Mouse (Mus musculus): ENCODE measurements at regions not wholly inside any gene's neighbourhood (a gene's known extent, or its start where the extent isn't known, plus 50 kb on each side); places are given as distances from the start of the nearest gene placed in this dataset.
"Not testable (repeated sequence)": the region's sequence is repeated elsewhere in the genome, so short reads cannot be mapped to it uniquely, and the experiment has no call there.

DNA sequence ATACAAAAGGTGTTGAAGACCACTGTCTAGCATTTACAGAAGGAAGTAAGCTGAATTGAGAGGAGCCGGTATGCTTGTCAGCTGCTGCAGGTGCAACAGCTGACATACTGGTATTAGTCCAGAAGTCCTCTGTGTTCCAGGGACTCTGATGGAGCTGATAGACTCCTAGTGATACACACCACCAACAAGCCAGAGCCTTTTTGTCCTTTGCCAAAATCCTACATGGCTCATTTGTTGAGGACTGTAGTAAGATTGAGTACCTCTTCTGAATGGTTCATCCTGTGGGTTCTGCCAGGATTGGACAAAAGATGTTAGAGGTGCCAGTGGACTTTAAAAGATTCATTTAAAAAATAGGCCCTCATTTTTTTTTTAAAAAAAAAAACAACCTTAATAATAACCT, 129.4 kb upstream of the Tmem185a start:
- DNase-seq (ENCODE audit: extremely low spot score): no peak

DNA sequence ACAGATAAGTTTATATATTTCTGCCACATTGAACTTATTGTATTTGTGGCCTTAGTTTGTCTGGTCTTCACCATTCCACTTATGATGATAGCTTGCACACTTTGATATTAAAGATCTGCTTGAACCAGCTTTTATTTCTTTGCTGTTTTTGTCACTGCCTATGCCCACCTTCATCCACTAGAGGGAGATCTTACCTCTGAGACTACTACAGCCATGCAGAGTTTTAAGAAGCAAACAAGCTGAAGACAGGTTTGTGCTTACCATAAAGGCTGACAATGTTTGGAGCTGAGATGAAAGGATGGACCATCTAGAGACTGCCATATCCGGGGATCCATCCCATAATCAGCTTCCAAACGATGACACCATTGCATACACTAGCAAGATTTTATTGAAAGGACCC, 105.4 kb upstream of the Tmem185a start:
- peak; percentile 19 for DNase-seq (ENCODE audit: extremely low spot score)

DNA sequence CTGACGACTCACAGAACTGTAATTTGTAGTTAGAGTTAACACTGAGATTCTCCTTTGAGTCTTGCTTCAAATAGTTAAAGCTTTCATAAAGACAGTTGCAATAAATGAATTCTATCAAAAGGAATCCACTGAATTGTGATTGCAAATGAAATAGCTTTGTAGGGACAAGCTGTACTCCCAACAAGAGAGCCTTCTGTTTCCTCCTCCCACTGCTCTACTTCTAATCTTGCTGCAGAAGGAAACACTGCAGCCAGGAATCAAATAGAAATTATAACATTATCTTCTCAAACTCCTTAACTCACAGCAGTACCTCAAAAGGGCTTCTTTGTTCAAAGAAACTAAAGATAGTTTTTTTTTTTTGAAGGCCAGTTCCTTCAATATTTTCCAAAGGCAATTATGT, 103.2 kb upstream of the Tmem185a start:
- DNase-seq (ENCODE audit: extremely low spot score): no peak

DNA sequence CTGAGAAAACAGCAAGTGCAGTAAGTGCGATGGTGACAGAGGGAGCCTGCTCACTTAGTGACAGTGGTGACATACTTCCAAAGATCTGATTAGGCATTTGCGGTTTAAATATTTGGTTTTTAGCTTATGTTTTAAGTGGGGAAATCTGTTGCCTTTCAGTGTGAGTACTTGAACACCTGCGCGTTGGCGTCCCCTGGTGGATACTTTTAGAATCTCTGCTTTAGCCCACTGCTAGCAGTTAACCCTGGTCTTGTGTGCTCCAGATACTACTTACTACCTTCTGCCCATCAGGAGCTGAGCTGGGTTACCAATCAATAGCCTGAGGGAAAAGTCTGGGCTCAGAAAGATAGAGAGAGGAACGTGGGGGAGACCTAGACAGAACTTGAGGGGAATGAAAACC, 97.3 kb upstream of the Tmem185a start:
- DNase-seq (ENCODE audit: extremely low spot score): not testable (repeated sequence)

DNA sequence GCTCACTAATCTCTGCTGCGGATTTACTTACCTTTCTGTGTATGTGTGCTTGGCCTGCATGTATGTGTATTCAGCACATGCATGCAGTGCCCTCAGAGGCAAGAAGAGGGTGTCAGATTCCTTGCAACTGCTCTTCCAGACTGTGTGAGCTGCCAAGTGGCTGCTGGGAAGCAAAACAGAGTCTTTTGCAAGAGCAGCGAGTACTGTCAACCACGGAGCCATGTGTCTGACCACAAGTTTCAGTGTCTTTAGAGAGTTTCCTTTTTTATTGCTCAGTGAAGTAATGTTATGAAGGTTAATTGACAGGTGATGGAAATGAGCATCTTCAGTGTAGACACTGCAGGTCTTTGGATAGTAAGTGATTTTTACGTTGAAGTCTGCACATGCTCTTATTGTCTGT, 93.6 kb upstream of the Tmem185a start:
- not testable (repeated sequence) for DNase-seq (ENCODE audit: extremely low spot score)

DNA sequence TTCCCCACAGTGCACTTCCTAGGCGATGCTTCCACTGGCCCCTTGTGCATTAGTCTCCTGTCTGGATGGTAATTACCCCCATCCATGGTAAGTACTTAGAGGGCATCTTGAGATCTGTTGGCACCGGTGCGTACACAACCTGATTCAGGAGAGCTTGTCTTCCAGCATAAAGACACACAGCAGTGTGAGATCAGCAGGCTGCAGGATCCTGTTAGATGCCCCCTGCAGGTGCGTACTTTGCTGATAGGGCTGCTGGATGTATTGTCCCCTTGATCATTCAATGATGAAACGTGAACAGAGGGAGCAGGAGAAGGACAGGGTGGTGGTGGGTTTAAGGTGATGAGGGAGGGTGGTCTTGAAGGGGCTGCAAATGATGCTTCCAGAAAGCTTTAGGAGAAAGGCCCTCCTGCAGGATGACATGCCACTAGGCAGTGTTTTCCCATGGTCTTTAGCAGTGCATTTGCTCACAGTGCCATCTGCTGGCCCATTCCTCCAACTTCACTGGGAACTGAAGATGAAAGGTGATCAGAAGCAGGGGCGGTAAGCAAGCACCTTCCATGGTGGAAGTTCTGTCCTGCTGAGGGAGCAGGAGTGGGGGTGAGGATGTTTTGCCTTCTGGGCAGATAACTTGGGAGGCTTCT, 92.5 kb upstream of the Tmem185a start:
- DNase-seq (ENCODE audit: extremely low spot score): not testable (repeated sequence)

All from embryo, embryonic 9.5 days (tissue).